Mouse (Mus musculus): Measurements from ENCODE around the gene Galnt18.

DNA sequence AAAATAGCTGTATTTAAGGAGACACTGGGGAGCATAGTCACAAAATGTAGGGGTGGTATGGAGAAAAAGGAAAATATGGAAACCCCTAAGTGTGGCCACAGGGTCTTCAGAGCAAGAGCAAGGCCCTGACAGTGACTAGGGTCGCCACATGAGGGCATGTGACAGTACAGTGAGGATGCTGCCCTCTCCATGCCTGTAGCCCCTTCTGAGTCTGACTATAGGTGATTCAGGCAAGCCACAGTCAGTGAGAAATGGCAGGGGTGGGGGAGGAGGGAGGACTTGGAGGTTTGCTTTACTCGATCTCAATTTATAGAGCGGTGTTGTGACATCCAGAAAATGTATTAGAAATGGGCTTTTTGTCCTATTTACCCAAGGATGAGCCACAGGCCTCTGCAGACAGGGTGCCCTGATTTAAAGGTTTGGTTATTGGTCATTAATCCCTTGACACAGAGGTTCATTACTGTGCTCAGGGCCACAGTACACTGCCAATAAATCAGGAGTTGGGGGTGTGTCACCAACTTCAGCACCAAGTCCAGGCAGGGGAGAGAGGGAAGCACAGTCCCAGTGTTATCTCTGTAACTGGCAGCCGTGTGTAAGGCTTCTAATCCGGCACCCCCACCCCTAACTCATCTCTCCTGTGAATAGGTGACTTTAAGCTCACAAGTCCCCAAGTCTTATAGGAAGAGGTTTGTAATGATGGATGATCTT, 287.4 kb downstream of the Galnt18 start:
- no peak for TF ChIP-seq POLR2A (IDR thresholded peaks at IDR 0.05; ENCODE audit: control insufficient read depth, extremely low read depth, insufficient read depth, low read length, poor library complexity)
- TF ChIP-seq CTCF (IDR thresholded peaks at IDR 0.05; ENCODE audit: borderline replicate concordance, control insufficient read depth, extremely low read depth, insufficient read depth, low read length, poor library complexity) = no peak
